Mouse (Mus musculus) brain, adult 2 months (tissue): ENCODE measurements around the gene Apol8.

Experiments used
- DNase-seq: peaks from one replicate; pipeline ENCODE4 v3.0.0; 2011; ENCODE audit warnings: low read depth, low spot score

The Apol8 gene

DNA sequence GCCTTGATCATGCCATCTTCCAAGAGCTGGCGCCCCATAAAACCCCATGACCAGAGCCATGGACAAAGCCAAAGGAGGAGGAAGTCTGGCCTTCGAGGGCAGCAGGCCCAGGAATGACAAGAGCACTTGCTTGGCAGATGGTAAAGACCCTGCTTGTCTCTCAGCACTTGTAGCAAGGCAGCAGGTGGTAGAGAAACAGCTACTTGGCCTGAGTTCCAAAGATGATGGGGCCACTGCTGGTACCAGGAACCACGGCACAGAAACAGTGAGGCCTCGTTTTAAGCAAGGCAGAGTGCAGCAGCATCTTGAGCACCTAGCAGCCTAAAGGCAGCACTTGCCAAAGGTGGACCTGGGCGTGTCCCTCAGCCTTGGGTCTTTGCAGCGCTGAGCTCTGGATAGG, 31.6 kb upstream of the Apol8 start:
- DNase-seq: peak; percentile 88

DNA sequence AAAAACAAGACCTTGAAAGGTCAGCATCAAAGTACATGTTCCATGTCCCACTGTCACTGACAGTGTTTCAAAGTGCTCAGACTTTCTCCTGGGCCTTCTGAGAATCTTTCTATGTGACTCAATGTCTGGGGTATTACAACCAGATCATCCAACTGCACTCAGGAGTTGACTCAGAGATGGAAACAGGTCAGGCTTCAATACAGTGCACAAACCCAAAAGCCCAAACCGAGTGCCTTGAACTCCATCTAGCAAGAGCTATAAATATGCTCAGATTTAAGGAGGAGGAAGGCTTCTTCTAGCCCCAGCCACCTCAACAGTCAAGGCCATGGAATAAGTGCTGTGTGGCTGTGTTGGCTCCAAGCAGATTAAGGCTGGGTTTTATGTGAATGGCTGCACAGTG, 29.0 kb upstream of the Apol8 start:
- DNase-seq: no peak

- peak; percentile 96 for DNase-seq
Measured at GRCm38 (mm10) chr15:77784039-77784824, 27.4 kb upstream of the Apol8 start.

DNA sequence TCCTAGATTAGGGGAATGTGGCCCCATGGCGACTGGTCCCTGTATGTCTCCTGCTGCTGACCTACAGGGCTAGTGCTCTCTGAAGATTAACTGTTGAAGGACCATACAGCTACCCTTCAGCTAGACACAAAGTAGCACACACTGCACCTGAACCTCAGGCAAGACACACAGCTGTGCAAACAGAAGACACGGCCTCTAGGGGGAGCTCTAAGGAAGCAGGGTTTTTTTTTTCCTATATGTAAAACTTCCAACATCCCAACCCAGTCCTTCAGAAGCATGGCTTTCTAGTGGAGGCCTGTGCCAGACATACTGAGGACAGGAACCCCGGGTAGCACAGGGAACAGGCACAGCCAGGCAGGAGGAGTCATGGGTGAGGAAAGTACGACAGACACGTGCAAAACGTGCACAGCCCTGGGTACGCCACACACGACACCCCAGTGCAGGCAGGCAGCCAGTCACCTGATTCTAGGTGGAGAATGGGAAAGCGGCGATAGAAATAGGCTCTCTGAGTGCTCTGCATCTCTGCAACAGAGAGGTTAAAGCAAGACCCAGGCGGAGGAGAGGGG, 25.7 kb upstream of the Apol8 start:
- DNase-seq: peak; percentile 69

DNA sequence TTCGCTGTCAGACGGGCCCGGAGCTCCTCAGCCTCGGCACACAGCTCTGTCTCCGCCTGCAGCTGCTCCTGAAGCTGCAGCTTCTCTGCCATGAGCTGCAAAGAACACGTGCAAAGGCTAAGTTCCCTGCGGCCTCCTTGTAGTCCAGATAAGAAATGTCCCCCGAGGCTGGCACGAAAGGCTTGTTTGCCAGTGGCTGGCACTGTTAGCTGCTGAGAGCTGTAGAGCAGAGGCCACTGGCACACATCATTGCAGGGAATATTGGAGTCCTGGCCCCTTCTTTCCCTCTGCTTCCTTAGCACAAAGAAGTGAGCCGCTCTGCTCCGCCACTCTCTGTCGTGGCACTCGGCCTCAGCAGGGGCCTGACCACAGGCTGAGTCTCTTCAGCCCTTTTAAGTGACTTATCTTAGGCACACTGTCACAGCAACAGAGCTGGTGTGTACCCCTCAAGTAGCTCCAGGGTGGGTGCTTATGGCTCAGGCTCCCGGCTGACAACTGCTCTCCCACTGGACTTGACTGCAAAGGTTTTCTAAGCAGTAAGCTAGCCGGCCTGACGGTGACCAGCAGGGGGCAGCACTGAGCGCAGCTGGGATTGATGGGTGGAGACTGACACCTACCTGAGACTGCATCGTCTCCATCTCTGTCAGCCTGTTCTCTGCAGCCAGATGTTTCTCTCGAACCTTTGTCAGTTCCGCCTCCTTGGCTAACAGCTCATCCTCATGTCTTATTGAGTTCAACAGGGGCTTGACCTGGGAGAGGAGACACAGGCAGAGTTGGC, 18.6 kb upstream of the Apol8 start:
- peak; percentile 90 for DNase-seq

DNA sequence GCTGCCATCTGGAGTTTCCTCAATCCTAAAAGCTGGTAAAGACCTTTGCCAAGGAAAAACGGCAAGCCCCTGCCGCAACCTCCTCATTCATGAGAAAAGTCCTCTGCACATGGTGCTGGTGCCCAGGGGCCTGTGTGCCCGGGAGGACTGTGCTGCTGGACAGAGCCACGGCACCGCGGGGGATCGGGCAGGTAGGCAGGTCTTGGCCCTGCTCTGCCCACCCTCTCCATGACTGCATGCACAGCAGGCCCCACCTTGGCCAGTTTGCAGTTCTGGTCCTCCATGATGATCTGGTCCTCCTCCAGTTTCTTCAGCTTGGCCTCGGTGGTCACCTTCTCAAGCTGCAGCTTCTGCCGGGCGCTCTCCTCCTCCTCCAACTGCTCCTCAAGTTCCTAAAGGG, 17.5 kb upstream of the Apol8 start:
- no peak for DNase-seq

DNA sequence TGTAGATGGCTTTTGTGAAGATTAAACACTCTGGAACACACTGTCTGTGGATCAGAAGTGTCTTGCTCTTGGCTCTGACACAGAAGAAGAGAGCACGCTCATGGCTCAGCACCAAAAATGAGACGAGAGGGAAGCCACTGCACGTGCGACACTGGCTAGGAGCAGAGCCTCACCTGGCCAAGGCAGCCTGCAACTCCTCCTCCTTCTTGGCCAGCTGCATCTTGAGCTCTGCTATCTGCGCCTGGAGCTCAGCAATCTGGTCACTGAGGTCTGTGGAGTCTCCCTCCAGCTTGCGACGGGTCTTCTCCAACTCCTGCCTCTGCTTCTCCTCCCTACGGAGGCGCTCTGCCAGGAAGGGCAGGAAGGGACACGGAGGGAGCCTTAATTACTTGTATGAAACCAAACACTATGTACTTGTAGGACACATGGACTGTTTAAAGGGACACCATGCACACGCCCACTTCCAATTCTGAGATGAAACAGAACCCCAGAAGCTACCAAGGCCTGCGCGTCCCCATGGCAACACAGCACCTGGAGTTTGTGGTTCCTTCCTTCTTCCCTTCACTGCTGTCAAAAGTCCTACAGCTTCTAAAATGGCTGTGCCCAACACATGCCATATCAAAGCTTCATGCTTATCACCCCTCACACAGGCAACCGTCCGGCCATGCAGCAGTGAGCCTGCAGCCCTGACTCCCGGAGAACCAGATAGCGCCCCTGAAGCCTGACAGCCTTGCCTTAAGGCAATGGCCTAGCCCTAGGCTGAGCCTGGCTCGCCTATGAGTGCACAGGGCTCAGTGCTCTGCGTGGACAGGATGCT, 16.5 kb upstream of the Apol8 start:
- peak; percentile 60 for DNase-seq

DNA sequence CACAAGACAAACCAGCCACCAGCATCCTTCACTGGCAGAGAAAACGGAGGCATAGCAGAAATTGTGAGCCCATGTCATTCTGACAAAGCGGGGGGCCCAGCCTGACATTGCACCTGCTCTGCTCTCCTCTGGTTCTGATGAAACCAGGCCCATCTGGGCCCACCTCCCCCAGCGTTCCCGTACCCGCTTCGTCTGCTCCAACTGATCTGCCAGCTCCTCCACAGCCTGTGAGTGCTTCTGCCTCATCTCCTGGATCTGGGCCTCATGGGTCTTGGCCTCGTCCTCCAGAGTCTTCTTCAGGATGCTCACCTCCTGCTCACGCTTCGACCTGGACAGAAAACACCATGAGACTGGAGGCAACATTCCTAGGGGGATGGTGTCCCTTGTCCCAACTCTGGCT, 14.1 kb upstream of the Apol8 start:
- DNase-seq: no peak

GRCm38 (mm10) chr15:77770341-77770740, 13.5 kb upstream of the Apol8 start:
- DNase-seq: peak; percentile 56

GRCm38 (mm10) chr15:77766981-77767380, 10.2 kb upstream of the Apol8 start:
- no peak for DNase-seq

- no peak for DNase-seq
Measured at GRCm38 (mm10) chr15:77765484-77766093, 8.8 kb upstream of the Apol8 start.

DNA sequence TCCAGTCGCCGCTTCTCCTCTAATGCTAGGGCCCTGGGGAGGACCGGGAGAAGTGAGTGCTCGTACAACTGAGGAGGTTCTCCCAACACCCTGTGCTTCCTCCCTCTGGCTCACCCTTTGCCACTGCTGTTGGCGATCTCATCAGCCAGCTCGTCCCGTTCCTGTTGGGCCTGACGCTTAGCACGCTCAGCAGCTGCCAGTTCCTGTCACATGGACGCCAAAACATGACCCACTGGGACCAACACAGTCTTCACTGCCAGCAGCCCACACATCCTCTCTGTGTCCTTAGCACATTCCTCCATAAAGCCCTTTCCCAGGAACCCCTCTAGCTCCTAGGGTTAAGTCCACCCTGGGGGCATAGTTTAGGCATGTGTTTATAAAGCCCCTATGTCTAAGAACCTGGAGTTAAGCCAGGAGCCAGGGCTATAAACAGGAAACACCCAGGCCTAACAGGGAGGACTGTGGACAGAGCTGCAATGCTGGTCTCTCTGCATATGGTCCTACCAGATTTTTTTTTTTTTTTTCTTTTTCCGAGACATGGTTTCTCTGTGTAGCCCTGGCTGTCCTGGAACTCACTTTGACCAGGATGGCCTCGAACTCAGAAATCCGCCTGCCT, 7.7 kb upstream of the Apol8 start:
- DNase-seq: peak; percentile 44

DNA sequence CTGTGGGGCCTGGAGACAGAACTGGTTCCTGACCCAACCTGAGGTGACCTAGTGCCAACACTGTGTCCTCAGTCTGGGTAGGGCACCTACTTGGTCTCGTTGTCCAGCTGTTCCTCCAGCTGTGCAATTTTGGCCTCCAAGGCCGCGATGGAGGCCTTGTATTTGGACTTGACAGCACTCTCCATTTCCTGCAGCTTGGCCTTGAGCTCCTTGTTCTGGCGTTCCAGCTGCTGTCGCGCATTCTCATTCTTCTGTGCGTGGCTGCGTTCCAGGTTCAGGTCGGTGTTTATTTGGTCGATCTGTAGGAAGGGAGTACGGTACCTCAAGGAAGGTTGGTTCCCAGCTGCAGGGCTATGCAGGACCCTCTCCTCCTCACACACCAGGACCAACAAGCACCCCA, 6.9 kb upstream of the Apol8 start:
- DNase-seq: no peak

- DNase-seq: no peak
Measured at GRCm38 (mm10) chr15:77763050-77763449, 6.2 kb upstream of the Apol8 start.

DNA sequence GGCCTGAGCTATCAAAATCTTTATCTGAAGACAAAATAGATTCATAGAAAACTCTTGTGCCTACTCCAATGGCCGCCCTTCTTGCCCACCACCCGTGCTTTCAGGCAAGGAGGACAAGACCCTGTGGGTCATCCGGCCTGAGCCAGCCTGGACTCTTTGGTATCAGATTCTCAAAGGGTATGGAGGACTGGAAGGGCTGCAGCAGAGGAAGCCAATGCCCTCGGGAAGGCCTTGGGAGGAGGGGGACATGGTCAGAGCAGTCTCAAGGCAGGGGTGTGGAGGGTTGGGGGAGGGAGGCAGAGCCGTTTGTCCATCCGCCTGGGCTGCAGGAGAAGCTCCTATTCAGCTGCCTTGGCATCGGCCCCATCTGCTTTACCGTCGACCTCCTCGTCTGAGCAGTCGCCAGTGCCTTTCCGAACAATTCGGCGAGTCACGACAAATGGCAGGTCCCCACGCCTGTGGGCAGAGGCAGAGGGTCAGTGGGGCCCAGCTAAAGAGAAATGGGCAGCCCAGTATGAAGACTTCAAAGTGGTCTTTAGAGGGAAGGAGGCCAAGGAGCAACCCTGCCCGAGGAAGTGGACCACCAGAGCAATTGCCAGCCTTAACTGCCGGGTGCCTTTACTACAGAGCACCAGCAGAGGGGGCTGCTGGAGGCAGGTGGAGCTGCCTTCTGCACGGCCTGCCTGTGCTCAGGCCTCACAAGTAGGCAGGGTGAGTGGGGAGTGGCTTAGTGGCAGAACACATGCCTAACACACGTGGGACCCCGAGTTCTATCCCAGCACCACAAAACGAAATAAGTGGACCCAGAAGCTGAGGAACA, 5.0 kb upstream of the Apol8 start:
- DNase-seq: peak; percentile 80

DNA sequence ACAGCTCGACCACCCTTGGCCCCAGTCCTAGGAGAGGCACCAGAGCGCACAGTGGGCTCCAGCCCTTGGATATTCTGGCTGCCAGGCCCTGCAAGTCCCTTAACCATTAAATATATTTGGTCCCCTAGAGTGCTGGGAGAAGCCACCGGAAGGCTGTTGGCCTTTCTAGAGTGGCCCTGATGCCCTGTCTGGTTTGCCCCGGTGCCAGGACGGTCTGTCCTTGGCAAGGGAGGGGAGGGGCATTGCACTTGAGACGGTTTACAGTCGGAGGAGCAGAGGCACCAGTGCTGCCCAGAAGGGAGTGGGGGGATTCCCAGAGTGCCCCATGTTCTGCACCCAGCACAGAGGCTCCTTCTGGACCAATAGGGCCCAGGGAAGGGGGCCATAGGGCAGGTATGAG, 4.3 kb upstream of the Apol8 start:
- DNase-seq: no peak

DNA sequence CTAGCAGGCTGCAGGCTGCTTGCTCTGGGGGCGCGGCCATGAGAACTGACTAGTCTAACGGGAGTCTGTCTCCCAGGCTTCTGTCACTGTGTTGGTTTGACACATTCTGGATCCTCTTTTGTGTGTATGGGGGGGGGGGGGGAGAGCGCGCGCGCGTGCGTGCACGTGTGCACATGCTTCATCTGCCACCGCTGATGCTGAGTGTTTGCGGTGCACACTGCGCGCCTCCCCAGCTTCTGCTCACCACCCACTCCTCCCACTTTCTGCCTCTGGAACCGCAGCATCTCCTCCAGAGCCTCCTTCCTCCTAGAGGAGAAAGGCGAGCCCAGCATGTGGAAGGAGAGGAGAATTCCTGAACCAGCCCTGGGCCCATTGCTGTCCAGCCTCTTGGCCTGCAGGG, 3.2 kb upstream of the Apol8 start:
- DNase-seq: peak; percentile 61

GRCm38 (mm10) chr15:77757586-77758226, 903 bp upstream of the Apol8 start:
- no peak for DNase-seq

- no peak for DNase-seq
Measured at GRCm38 (mm10) chr15:77756081-77756480, 722 bp downstream of the Apol8 start.

- no peak for DNase-seq
Measured at GRCm38 (mm10) chr15:77755132-77755531, 1.7 kb downstream of the Apol8 start.
